22 mouse cellular contexts compared by ENCODE assay signal in the genomic region with DNA sequence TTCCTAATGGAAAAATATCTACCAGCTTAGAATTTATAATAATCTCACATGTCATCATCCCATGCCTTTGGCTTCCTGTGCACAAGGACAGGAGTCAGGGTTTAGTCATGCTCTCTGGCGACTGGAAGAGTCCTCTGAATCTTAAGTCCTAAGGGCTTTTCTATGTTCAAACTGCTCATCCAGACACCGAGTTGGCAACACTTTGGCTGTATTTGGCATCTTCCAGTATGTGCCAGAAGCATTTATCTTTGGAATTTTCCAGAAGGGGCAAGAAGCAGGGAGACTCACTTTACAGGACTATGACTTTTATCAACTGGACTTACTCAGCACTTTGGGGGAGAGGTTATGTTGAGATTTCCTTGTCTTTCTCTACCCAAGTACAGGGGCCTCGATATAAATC.
"Had no signal": no experiment of that assay in that cellular context is flagged by ENCODE, and none has a peak within 500 bp of the region (broad histone marks: within the 10 kb centered on the region; RNA-seq: fewer than 3 reads in every experiment).

No protein-coding gene starts in this region.

- DNase-seq: gastrocnemius, postnatal 14 days; gastrocnemius, postnatal 36 days; heart, adult 18-20 months; heart, postnatal 14 days; heart, postnatal 36 days; kidney, adult 11 months; kidney, adult 2 months; kidney, postnatal 10 days; kidney, postnatal 25 days; kidney, postnatal 4 days; liver; liver, embryonic 13.5 days; liver, postnatal 0 days had no signal

- H3K27ac ChIP-seq: heart, embryonic 13.5 days; heart, embryonic 15.5 days; hindbrain, embryonic 13.5 days; hindbrain, embryonic 15.5 days; hindbrain, postnatal 0 days; left cerebral cortex, adult 2 months; limb, embryonic 10.5 days; limb, embryonic 12.5 days; liver, embryonic 13.5 days; liver, embryonic 15.5 days had no signal

- H3K4me3 ChIP-seq: heart, embryonic 13.5 days; heart, embryonic 15.5 days; hindbrain, embryonic 13.5 days; hindbrain, embryonic 15.5 days; left cerebral cortex, adult 2 months; limb, embryonic 10.5 days; limb, embryonic 12.5 days; liver, embryonic 13.5 days; liver, embryonic 15.5 days had no signal
